Mouse (Mus musculus): ENCODE measurements at regions not wholly inside any gene's neighbourhood (a gene's known extent, or its start where the extent isn't known, plus 50 kb on each side); places are given as distances from the start of the nearest gene placed in this dataset.
A peak's percentile ranks its signal among the peaks of the same experiment; 100 is the strongest.

DNA sequence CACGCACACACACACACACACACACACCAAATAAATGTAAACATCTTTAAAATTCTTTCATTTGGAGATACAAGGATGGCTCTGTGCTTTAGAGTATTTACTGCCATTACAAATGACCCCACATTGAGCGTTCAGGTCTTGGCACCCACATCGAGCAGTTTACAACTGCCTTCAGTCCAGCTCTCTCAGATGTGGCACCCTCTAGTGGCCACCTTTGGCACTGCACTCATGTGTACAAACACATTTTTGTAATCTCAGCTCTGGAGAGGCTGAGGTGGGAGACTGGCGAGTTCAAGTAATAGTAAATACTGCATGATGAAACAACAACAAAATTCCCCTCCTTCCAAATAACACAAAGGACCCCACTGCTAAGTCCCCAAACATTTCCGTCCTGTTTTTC is 198.6 kb upstream of the Dkk2 start:
- Histone ChIP-seq H3K27ac (ENCODE audit: control insufficient read depth, insufficient read depth, low read depth, low read length) (no peak overlapping the region), H3K4me3 (ENCODE audit: control insufficient read depth, low read depth, low read length) (no peak overlapping the region), H3K27me3 (ENCODE audit: control insufficient read depth, insufficient read depth, low read length) (no peaks in the 10 kb centered on the region), H3K36me3 (ENCODE audit: control insufficient read depth, insufficient read depth, low read length) (no peaks in the 10 kb centered on the region), H3K4me1 (ENCODE audit: control insufficient read depth, insufficient read depth, low read length) (no peaks in the 10 kb centered on the region; the same call in 1 of the 2 replicates)
- TF ChIP-seq POLR2A (IDR thresholded peaks at IDR 0.05; ENCODE audit: control insufficient read depth, low read depth, low read length) (no peak), CTCF (IDR thresholded peaks at IDR 0.05; ENCODE audit: control insufficient read depth, insufficient read depth, insufficient replicate concordance, low read depth, low read length) (peak; percentile 88)

DNA sequence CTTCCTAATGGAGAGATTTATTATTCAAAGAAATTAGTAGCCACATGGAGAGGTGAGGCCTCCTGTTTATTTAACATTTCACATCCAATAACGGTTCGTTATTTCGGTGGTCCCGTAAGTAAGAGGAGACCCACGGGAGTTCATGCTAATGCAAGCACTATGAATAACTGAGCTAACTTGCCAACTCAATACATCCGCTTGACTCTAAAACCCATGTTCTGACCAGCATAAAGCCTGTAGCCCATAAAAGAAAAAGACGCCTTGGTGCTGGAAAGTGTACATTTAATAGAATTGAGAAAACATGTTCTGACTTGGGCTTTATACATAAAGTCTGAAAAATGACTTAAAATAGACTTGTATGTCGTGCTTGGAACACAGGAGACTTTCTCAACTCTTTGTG is 198.1 kb upstream of the Dkk2 start:
- Histone ChIP-seq H3K27ac (ENCODE audit: control insufficient read depth, insufficient read depth, low read depth, low read length) (no peak overlapping the region), H3K36me3 (ENCODE audit: control insufficient read depth, insufficient read depth, low read length) (no peaks in the 10 kb centered on the region), H3K4me1 (ENCODE audit: control insufficient read depth, insufficient read depth, low read length) (no peaks in the 10 kb centered on the region; the same call in 1 of the 2 replicates), H3K4me3 (ENCODE audit: control insufficient read depth, low read depth, low read length) (no peak overlapping the region), H3K27me3 (ENCODE audit: control insufficient read depth, insufficient read depth, low read length) (no peaks in the 10 kb centered on the region)
- no peak for TF ChIP-seq CTCF (IDR thresholded peaks at IDR 0.05; ENCODE audit: control insufficient read depth, insufficient read depth, insufficient replicate concordance, low read depth, low read length)
- TF ChIP-seq POLR2A (IDR thresholded peaks at IDR 0.05; ENCODE audit: control insufficient read depth, low read depth, low read length) = no peak

DNA sequence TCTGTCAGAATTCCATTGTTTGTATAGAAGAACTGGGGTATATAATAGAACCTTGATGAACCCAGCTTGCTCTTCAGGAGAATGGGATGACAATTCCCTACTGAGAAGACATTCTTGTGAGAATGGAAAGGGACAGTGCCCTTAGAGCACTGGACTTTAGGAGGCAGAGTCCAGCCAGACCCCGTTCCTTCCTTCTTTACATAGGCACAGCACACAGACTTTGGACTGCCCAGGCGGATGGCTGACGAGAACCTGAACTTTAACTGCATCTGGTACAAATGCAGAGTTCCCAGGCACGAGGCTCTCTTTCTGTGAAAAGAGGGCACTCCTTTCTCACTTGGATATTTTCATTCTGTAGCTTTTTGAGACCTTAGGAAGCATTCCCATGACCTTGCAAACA is 197.4 kb upstream of the Dkk2 start:
- H3K27me3 ChIP-seq (ENCODE audit: control insufficient read depth, insufficient read depth, low read length) = no peaks in the 10 kb centered on the region

DNA sequence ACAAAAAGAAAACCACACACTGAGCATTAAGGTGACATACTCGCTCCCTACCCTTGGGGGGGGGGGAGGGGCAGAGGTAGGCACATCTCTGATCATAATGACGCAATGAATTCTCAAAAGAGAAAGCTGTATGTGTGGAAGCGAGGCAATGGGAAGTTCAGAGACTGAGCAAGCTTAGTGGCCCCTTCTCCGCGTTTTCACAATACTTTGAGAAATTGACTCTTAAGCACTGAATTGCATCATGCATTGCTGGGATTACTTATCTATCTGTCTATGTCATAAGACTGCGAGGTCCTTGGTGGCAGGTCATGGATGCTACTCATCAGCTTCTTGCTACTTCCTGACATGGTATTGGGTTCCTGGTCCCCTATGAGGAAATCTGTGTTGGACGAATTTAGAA is 193.2 kb upstream of the Dkk2 start:
- Histone ChIP-seq H3K36me3 (ENCODE audit: control insufficient read depth, insufficient read depth, low read length) (no peaks in the 10 kb centered on the region), H3K4me3 (ENCODE audit: control insufficient read depth, low read depth, low read length) (no peak overlapping the region), H3K27ac (ENCODE audit: control insufficient read depth, insufficient read depth, low read depth, low read length) (no peak overlapping the region), H3K4me1 (ENCODE audit: control insufficient read depth, insufficient read depth, low read length) (no peaks in the 10 kb centered on the region), H3K27me3 (ENCODE audit: control insufficient read depth, insufficient read depth, low read length) (no peaks in the 10 kb centered on the region)
- no peak for TF ChIP-seq POLR2A (IDR thresholded peaks at IDR 0.05; ENCODE audit: control insufficient read depth, low read depth, low read length)
- no peak for TF ChIP-seq CTCF (IDR thresholded peaks at IDR 0.05; ENCODE audit: control insufficient read depth, insufficient read depth, insufficient replicate concordance, low read depth, low read length)

More for the DNA sequence above, 197.4 kb upstream of the Dkk2 start:
- H3K36me3 ChIP-seq (ENCODE audit: control insufficient read depth, insufficient read depth, low read length) = no peaks in the 10 kb centered on the region
- no peak overlapping the region for H3K4me3 ChIP-seq (ENCODE audit: control insufficient read depth, low read depth, low read length)
- TF ChIP-seq CTCF (IDR thresholded peaks at IDR 0.05; ENCODE audit: control insufficient read depth, insufficient read depth, insufficient replicate concordance, low read depth, low read length) = no peak
- no peak for TF ChIP-seq POLR2A (IDR thresholded peaks at IDR 0.05; ENCODE audit: control insufficient read depth, low read depth, low read length)
- no peaks in the 10 kb centered on the region; the same call in 1 of the 2 replicates for H3K4me1 ChIP-seq (ENCODE audit: control insufficient read depth, insufficient read depth, low read length)
- H3K27ac ChIP-seq (ENCODE audit: control insufficient read depth, insufficient read depth, low read depth, low read length) = no peak overlapping the region

DNA sequence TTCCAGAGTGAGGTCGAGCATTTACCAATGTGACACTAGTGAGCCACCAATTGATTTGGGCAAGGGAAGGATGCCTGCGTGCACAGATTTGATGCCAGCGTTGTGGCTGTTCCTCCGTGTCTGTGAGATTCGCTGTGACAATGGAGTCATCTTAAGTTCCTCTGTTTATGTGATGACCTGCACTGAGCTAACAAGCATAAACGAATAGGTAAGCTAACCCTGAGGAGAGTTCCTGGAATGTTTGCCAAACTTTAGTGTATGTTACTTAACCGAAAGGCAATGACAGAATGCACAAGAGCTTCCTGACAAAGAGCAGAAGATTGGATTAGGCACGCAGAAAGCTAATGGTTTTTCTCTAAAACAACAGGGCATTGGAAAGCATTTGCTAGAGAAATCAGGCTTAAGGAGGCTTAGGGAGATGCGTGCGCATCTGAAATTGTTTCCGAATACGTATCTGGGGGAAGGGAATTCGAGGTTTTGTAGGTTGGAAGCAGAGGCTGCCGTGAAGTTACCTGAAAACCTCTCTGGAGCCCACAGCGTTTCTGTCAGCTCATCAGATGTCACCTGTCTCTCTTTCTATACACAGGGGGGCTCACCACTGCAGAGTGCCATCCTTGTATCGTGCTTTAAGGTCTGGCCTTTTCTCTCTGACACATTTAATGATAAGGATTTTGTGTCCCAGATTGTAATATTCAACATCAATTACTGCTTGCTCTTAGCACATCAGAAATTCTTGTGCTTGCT is 191.9 kb upstream of the Dkk2 start:
- Histone ChIP-seq H3K27me3 (ENCODE audit: control insufficient read depth, insufficient read depth, low read length) (no peaks in the 10 kb centered on the region), H3K36me3 (ENCODE audit: control insufficient read depth, insufficient read depth, low read length) (no peaks in the 10 kb centered on the region), H3K4me1 (ENCODE audit: control insufficient read depth, insufficient read depth, low read length) (no peaks in the 10 kb centered on the region), H3K4me3 (ENCODE audit: control insufficient read depth, low read depth, low read length) (no peak overlapping the region), H3K27ac (ENCODE audit: control insufficient read depth, insufficient read depth, low read depth, low read length) (no peak overlapping the region)
- TF ChIP-seq POLR2A (IDR thresholded peaks at IDR 0.05; ENCODE audit: control insufficient read depth, low read depth, low read length) (no peak), CTCF (IDR thresholded peaks at IDR 0.05; ENCODE audit: control insufficient read depth, insufficient read depth, insufficient replicate concordance, low read depth, low read length) (no peak)

DNA sequence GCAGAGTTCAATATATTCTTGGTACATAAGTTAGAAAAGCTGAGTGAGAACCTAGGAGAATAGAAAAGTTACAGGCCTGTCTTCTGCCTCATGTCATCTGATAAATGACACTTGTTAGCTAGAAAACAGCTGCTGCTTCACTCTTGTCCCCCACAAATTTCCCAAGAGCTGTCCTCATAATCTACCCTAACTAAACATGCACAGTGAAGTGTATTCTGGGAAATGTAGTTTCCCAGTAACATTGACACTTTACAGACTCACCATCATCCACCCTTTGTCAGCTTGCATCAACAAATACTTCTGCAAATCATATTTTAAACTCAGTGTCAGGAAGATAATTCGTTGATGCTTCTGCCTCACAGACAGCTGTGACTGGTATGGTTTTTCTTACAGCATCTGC is 190.0 kb upstream of the Dkk2 start:
- H3K4me1 ChIP-seq (ENCODE audit: control insufficient read depth, insufficient read depth, low read length) = no peaks in the 10 kb centered on the region
- H3K36me3 ChIP-seq (ENCODE audit: control insufficient read depth, insufficient read depth, low read length) = no peaks in the 10 kb centered on the region
- H3K4me3 ChIP-seq (ENCODE audit: control insufficient read depth, low read depth, low read length) = no peak overlapping the region
- no peaks in the 10 kb centered on the region for H3K27me3 ChIP-seq (ENCODE audit: control insufficient read depth, insufficient read depth, low read length)
- H3K27ac ChIP-seq (ENCODE audit: control insufficient read depth, insufficient read depth, low read depth, low read length) = no peak overlapping the region
- no peak for TF ChIP-seq CTCF (IDR thresholded peaks at IDR 0.05; ENCODE audit: control insufficient read depth, insufficient read depth, insufficient replicate concordance, low read depth, low read length)
- TF ChIP-seq POLR2A (IDR thresholded peaks at IDR 0.05; ENCODE audit: control insufficient read depth, low read depth, low read length) = no peak

DNA sequence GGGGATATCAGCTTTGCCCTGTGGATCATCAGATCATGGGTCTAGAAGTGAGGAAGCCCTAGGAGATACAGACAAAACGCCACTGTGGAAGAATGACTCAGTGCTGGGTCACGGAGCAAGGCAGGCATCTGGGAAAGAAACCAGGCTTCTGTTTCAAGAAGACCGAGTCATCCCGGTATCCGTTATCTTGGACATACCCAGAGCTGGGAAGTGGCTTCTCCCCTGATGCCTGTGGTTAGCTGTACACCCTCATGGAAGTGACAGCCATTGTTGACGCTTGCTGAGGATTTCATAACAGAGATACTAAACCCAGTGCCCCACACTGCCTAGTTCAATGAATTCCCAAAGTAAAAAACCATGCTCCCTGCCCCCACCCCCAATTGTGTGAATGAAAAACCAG is 171.6 kb upstream of the Dkk2 start:
- H3K27me3 ChIP-seq (ENCODE audit: control insufficient read depth, insufficient read depth, low read length) = no peaks in the 10 kb centered on the region

More for the DNA sequence above, 171.6 kb upstream of the Dkk2 start:
- TF ChIP-seq POLR2A (IDR thresholded peaks at IDR 0.05; ENCODE audit: control insufficient read depth, low read depth, low read length) (no peak), CTCF (IDR thresholded peaks at IDR 0.05; ENCODE audit: control insufficient read depth, insufficient read depth, insufficient replicate concordance, low read depth, low read length) (no peak)
- H3K36me3 ChIP-seq (ENCODE audit: control insufficient read depth, insufficient read depth, low read length) = no peaks in the 10 kb centered on the region
- no peak overlapping the region for H3K27ac ChIP-seq (ENCODE audit: control insufficient read depth, insufficient read depth, low read depth, low read length)
- no peak overlapping the region for H3K4me3 ChIP-seq (ENCODE audit: control insufficient read depth, low read depth, low read length)
- no peaks in the 10 kb centered on the region; the same call in 1 of the 2 replicates for H3K4me1 ChIP-seq (ENCODE audit: control insufficient read depth, insufficient read depth, low read length)
